Mouse (Mus musculus) small intestine, adult 10 weeks (tissue): Measurements from ENCODE around the gene Irak4. TPM values are rescaled to one million over a fixed set of nuclear protein-coding genes. Genes with fewer than 3 reads are reported as not detected.

Experiments used
- polyA plus RNA-seq: library from polyadenylated mRNA; stranded (reverse); fragments of 350-450 nt; fragmentation: Illumina TruSeq; extraction: RNeasy Lipid Tissue Mini Kit (QIAGEN cat#74804); gene quantifications from one replicate; pipeline ENCODE4 v1.2.3, GENCODE M21; 2014; ENCODE audit warnings: low replicate concordance

Gene Irak4
- polyA plus RNA-seq = 19.9 TPM

GRCm38 (mm10) chr15:94543409-94544051 is at the start of gene Irak4, which contains the start of gene Pus7l:
Gene Irak4 (plus strand): TSS chr15:94543643.
Gene Pus7l (minus strand): TSS chr15:94543547.

GRCm38 (mm10) chr15:94589219-94590075 is 46.0 kb downstream of the Irak4 start, which contains the start of gene Twf1:
Gene Twf1 (minus strand): TSS chr15:94589889.

GRCm38 (mm10) chr15:94628830-94629601 is 85.6 kb downstream of the Irak4 start, which contains the start of gene Tmem117:
Gene Tmem117 (plus strand): TSS chr15:94629232.

Other genes with a start within 250 kb of the Irak4 start
- 0.07 TPM for gene Adamts20, start 78.2 kb upstream of the Irak4 start, polyA plus RNA-seq
- 3.8 TPM for gene Pus7l, start 96 bp upstream of the Irak4 start, polyA plus RNA-seq
- gene Twf1, start 46.2 kb downstream of the Irak4 start, polyA plus RNA-seq = 269 TPM
- 38.6 TPM for gene Tmem117, start 85.6 kb downstream of the Irak4 start, polyA plus RNA-seq